Mouse (Mus musculus) left cerebral cortex, adult 9 months (tissue): ENCODE measurements around the gene Ubr1.
"Not testable (repeated sequence)": the region's sequence is repeated elsewhere in the genome, so short reads cannot be mapped to it uniquely, and the experiment has no call there.

ENCODE experiments used
- DNase-seq, 2 experiments: peaks; one replicate each; pipeline ENCODE4 v3.0.0; 2022; ENCODE audit warnings: low spot score in 2 of 2

Ubr1 gene

GRCm38 (mm10) chr2:120976990-120977925 lies 6.7 kb upstream of the Ubr1 start, which contains the start of gene Tmem62:
Tmem62 (plus strand) TSS chr2:120977017.
- peak in 1 of 2 experiments; percentile 46 for DNase-seq

DNA sequence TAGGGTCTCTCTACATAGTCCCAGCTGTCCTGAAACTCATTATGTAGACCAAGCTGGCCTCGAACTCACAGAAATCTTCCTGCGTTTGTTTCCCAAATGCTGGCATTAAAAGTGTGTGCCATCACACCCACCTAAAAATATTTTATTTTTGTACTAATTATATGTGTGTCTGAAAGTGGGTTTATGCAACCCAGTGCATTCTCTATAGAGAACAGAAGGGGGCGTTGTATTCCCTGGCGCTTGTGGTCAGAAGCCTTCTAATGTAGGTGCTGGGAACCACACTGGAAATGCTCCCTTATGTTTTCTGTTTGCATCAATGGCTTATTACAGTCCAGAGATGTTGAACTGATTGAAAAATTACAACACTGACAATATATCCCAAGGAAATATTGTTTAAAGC lies 5.8 kb upstream of the Ubr1 start:
- DNase-seq, result no peak

DNA sequence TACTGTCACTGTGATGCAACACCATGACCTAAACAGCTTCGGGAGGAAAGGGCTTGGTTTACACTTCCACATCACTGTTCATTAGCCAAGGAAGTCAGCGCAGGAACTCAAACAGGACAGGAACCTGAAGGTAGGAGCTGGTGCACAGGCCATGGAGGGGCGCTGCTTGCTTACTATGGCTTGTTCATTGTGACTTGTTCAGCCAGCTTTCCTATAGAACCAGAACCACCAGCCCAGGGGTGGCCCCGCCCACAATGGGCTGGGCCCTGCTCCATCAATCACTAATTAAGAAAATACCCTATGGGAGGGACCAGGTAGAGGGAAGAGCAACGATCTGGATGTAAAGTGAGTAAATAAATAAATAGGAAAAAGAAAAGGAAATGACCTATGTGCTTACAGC lies 2.4 kb upstream of the Ubr1 start:
- no peak for DNase-seq

DNA sequence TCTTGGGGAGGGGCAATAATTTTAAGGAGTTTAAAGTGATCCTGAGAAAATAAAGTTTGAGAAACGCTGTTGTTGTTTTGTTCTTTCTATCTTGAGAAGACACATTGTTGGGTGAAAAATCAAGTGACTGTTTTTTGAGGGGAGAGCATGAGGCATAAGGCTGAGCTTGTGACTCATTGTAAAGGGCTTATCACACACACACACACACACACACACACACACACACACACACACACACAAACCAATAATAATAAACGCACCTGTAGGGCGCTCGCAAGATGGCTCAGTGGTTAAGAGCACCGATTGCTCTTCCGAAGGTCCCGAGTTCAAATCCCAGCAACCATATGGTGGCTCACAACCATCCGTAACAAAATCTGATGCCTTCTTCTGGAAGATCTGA lies 1.7 kb upstream of the Ubr1 start:
- DNase-seq, result not testable (repeated sequence)

DNA sequence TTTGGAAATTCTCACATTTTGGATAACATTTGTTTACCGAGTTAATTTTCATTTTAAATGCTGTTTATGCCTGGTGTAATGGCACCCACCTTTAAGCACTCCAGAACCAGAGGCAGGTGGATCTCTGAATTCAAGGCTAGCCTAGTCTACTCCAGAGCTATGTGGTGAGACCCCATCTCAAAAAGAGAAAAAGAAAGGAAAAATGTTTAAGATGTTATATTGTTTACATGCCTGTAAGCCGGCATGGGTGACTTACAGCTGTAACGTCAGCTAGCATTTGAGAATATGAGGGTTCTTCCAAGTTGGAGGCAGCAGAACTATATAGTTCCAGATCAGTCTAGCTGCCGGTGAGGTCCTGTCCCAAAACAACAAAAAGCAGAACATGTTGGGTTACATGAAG lies 1.3 kb upstream of the Ubr1 start:
- no peak for DNase-seq

DNA sequence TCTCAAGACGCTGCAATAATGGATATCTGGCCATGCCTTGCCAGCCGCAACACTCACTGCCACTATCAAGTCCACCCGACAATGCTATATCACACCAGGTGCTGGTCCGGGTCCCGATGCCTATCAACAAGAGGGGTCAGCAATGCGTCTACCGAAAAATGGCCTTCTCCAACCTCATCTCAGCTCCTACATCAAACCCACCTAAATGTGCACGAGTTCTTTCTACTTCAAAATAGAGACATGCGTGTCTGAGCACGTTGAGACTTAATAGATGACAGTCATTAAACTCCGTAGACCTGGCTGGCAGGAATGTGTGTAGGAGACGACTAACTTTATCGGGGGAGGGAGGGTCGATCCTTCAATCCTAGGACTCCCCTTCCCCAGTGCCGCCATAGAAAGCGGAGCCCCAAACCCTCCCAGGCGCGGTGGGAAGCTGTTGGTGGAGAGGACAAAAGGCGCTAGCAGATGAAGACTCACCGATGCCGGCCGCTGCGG lies 423 bp downstream of the Ubr1 start:
- peak in 1 of 2 experiments; percentile 17 for DNase-seq

DNA sequence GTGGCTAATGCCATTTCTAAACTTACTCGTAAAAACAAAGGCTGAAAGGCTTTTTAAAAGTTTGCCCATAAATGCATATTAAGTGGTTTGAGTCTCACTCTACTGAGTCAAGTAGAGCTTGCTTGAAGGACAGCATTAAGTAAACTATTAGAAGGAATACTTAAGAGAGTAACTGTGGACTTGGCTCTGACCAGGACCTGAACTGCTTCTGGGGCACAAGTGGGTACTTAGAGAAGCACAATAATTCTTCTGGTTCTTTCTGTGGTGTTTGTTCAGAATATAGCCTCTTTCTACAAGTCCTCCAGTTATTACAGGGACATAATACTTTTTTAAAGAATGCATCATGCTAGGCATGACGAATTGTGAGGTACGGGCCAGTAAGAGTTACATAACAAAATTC lies 5.0 kb downstream of the Ubr1 start:
- no peak for DNase-seq

DNA sequence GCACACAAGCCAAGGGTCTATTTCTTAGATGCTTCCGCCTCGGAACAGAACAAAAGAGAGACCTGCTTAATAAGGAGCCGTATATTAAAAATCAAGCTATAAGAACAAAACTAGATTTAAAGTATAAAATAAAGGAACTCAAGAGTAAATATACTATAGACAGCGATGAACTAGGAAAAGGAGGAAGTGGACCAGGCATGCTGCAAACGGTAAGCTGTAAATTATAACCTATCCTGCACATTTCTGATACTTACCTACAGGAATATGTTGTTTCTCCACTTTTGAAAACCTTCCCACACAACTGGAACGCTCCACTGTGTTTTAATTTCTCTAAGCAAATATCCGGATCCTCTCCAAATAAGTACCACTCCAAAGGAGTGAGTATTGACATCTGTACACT lies 7.4 kb downstream of the Ubr1 start:
- DNase-seq, result no peak

DNA sequence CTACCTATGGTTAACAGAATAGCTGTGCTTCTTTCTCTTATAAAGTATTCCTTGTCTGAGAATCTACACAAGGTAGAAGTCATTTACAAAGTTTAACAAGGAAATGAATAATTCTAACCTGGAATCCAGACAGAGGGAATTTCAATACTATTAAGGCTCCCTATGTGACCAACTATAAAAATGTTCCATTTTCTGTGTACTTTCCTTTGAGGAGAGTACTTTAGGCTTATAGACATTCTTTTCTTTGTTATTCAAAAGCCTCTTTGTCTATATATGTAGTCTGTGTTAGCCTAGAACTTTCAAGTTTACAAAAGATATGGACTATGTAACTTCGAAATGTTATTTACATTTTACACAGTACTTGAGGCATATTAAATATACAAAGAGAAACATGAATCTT lies 10.3 kb downstream of the Ubr1 start:
- DNase-seq, result no peak

DNA sequence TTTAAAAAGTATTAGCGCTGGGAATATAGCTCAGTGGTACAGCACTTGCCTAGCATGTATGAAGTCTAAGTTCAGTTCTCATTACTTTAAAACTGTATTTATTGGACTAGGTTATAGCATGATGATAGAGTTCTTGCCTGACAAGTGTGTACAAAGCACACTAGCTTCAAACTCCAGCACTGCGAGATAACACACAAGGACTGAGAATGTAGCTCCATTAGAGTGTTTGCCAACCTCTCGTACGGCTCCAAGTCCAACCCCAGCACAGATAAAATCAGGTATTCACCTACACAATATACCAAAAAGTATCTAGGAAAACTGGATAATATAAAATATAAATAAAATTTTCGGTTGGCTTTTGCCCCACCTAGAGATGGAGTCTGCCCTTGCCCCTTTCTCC lies 10.7 kb downstream of the Ubr1 start:
- no peak for DNase-seq

GRCm38 (mm10) chr2:120959363-120959762 lies 11.2 kb downstream of the Ubr1 start:
- no peak for DNase-seq

DNA sequence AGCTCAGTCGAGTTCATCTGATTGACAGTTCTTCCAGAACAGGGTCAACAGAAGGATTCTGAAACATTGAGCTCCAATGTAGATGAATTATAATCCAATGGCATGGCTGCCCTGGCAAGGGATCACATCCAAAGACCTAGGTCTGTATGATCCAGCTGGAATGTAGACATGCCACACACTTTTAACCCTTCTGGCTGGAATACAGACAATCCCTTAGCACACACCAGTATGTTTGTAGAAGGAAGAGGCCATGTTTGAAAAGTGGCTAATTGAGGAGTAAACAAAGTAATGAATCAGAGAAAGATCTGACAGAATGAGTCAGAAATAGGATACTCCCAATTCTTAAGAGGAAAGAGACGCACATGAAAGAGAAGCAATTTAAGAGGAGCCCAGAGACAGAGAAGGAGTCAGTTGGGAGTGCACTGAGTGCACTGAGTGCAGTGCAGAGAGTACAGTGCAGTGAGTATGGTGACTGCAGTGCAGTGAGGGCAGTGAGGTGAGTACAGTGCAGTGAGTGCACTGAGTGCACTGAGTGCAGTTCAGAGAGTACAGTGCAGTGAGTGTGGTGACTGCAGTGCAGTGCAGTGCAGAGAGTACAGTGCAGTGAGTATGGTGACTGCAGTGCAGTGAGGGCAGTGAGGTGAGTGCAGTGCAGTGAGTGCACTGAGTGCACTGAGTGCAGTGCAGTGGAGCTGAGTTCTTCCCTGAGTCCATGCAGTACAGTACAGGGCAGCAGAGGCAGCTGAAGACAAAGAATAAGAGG lies 18.2 kb downstream of the Ubr1 start:
- no peak for DNase-seq

DNA sequence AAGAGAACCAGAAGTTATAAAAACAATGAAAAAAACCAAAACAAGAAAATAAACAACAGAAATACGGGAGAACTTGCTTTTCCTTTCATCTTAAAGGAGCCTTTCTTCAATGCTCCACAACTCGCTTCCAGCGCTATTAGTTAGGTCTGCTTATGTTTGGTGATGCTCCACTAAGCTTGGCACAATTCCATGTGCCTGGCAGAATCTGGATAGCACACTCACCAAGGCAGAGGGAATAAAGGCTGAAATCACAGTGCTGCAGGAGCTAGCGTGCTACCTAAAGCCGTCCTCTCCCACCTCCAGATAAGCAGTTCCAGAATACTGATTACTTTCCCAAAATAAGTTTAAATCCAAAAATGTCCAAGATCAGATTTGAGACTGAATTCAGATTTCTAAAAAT lies 19.3 kb downstream of the Ubr1 start:
- DNase-seq, result peak in 1 of 2 experiments; percentile 63

DNA sequence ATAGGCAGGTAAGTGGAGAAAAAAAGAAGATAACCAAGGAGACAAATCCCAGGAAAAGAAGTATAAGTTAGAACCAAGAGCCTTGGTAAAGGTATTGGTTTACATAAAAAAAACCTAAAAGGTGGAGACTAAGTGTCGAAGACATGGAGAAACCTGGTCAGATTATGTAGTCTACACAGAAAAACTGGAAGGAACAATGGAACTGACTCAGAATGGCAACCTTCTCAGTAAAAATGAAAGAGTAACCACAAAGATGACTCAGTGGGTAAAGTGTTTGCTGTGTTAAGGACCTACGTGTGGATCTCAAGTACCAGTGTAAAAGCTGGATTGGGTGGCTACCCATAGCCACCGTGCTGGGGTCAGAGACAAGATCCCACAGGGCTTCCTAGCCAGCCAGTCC lies 37.5 kb downstream of the Ubr1 start:
- DNase-seq, result no peak

DNA sequence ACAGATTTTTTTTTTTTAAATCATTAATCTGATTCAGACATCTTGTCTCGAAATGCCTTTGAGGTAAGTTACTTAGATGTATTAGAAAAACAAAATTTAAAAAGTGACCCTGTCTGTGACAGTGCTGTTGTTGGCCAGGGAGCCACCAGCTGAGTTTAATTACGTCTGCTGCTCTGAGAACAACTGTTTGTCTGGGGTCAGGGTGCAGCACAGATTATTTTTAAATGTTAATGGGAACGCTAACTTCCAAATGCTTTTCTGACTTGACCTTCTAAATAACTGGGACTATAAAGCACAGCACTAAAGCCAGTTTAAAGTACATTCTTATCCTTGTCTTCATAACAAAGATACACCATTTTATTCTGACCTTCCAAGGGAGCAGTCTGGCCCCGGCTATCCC lies 61.0 kb downstream of the Ubr1 start:
- DNase-seq, result no peak

DNA sequence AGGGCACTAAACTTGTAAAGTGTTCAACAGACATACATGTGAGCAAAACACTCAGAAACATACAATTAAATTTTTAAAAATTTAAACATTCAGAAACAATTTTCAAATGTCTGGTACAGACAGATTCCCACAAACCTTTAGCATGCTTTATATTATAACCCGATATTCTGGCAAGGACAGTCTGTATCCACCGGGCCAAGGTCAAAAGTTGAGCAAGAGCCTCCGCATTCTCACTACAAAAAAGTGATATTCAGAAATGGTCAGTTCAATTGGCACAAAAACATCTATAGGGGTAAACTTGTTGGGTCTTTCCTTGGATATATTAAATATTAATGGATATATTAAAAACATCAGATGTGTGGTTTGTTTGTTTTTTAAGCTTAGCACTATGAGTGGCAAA lies 74.2 kb downstream of the Ubr1 start:
- DNase-seq, result no peak

DNA sequence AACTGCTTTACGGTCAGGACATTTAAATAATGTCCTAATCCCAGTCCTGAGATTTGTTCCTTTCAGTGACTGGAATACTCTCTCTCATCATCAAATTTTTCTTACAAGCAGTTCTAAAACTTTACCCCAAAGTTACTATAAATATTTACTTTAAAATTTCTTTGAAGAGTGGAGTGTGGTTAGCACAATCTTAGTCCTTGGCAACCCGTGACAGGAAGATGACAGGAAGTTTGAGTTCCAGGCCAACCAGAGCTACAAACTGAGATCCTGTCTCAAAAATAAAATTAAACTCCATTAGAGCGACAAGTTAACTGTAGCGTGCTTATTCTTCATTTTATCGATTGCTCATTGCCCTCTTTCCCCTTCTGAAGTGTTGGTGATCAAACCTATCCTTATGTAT lies 82.9 kb downstream of the Ubr1 start:
- DNase-seq, result no peak

DNA sequence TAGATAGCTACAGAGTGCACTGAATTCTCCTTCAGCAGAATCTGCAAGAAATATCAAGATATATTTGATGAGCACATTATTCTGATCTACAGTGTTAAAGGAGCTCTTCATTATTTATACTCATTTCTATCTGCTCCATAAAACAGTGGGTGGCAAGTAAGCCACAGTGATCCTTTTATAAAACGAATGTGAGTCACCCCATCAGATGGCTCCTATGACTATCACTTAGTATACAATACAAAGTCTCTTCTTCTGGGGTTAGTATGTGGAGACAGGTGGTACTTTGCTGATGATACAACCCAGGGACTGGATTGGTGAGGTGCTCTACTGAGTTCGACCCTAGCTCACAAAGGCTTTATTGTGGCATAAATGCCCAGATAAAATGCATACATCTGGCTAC lies 97.3 kb downstream of the Ubr1 start:
- peak in 1 of 2 experiments; percentile 16 for DNase-seq

- DNase-seq, result peak in 1 of 2 experiments; percentile 42
Observed at GRCm38 (mm10) chr2:120871447-120872336, 98.8 kb downstream of the Ubr1 start.

DNA sequence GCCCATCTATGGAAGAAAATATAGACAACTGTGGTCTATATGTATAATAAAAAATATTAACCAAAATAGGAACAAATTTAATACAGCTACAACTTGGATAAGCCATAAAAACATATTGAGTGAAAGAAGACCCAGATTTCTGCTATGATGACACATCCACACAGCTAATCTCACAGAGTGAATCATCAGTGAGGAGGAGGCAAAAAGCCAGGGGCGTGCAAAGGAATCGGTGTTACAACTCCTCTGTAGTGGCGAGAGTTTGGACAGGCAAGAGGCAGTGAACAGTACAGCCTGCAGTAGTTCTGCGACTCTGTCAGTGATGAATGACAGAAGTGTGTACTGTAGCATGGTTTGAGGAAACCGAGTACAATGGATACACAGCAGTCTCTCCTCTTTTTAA lies 103.2 kb downstream of the Ubr1 start:
- DNase-seq, result peak in 1 of 2 experiments; percentile 52

DNA sequence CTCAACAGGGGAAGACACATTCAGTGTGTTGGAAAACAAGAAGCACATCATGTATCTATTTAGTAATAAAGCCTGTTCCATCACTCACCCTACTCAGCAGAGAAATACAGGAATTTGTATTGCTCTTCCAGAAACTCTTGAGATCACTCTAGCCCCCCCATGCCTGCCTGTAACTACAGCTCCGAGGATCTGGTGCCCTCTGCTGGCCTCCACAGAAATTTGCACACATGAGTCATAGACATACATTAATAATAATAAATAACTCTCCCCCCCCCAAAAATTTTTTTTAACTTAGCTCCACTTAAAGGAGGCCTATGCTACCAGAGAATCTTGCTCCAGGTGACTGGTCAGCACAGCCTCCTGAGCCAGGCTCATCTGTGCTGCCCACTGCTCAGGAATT lies 104.0 kb downstream of the Ubr1 start:
- no peak for DNase-seq

DNA sequence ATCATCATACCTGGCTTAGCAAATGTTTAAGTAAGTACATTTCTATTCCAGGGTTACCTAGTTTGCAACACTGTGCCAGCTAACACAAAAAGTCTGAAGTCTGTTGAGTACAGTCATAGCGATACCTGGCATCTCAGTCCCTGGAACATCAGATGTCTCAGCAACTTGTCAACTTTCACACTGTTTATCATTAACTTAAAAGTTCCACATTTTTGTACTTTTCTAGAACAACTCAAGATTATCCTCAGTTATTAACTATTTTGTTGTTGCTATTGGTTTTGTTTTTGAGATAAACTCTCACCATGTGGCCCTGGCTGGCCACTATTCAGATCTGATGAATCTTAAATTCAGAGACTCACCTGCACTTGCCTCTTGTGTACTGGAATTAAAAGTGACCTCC lies 107.1 kb downstream of the Ubr1 start:
- no peak for DNase-seq
